Mouse (Mus musculus): ENCODE results near the gene Fam19a2. TPM values are rescaled to one million over a fixed set of nuclear protein-coding genes. Genes with fewer than 3 reads are reported as not detected.

The Fam19a2 gene
- not detected for polyA plus RNA-seq (2017; shearing (Covaris generic))

DNA sequence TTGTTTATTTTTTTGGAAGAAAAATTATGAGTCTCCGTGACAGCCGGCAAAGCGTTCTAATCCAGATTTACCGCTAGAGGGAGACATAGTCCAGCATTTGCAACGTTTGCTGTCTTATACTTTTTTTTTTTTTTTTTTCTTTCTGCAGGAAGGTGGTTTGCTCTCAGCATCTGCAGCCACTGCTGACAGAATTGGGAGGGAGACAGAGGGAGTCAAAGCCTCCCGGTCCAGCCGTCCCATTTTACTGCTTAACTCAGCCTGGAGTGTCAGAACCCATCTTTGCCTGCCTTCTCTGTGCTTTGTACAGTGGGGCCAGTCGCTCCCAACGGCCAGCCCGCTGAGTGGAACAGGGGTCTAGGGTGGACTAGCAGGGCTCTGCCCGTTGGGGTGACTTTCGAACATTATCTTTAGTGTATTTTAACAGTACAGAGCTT lies at the start of gene Fam19a2:
Fam19a2 (plus strand) TSS at position 121 of the 434 bp plus-strand sequence.

Other genes with a start within 250 kb of the Fam19a2 start
- 16.2 TPM for gene Mon2, start 187.5 kb upstream of the Fam19a2 start, polyA plus RNA-seq (2017; shearing (Covaris generic))
- 141 TPM for gene Usp15, start 67.0 kb upstream of the Fam19a2 start, polyA plus RNA-seq (2017; shearing (Covaris generic))

Measured in activated CD4-positive, CD25-positive, alpha-beta regulatory T cell, adult 9 weeks (primary cell).